Mouse (Mus musculus) forebrain, embryonic 13.5 days (tissue): ENCODE results near the gene Defa31. TPM values are rescaled to one million over a fixed set of nuclear protein-coding genes. Genes with fewer than 3 reads are reported as not detected.
"Not testable (repeated sequence)": the region's sequence is repeated elsewhere in the genome, so short reads cannot be mapped to it uniquely, and the experiment has no call there.

Experiments used
- ATAC-seq: fragments of 200-750 bp; cut with Nextera tagmentation; 2 replicates; pipeline ENCODE4 v1.8.0; 2017
- H3K27ac ChIP-seq: fragments of 300-500 bp; sonication (generic); 2 replicates; pipeline ENCODE4 v1.5.1; 2015; ENCODE audit warnings: inconsistent platforms, mild to moderate bottlenecking, moderate library complexity
- H3K27me3 ChIP-seq: fragments of 300-500 bp; sonication (generic); 2 replicates; pipeline ENCODE4 v1.6.1; 2015; ENCODE audit warnings: mild to moderate bottlenecking, inconsistent platforms
- H3K36me3 ChIP-seq: fragments of 300-500 bp; sonication (generic); 2 replicates; pipeline ENCODE4 v1.6.1; 2015; ENCODE audit warnings: mild to moderate bottlenecking, inconsistent platforms; ENCODE audit not compliant: poor library complexity, severe bottlenecking
- H3K4me1 ChIP-seq: fragments of 300-500 bp; sonication (generic); 2 replicates; pipeline ENCODE4 v1.6.1; 2015; ENCODE audit warnings: inconsistent platforms
- H3K4me2 ChIP-seq: fragments of 300-500 bp; sonication (generic); 2 replicates; pipeline ENCODE4 v1.6.1; 2015; ENCODE audit warnings: inconsistent platforms, mild to moderate bottlenecking, moderate library complexity
- H3K4me3 ChIP-seq: fragments of 300-500 bp; sonication (generic); 2 replicates; pipeline ENCODE4 v1.5.1; 2015; ENCODE audit warnings: mild to moderate bottlenecking, inconsistent platforms
- H3K9ac ChIP-seq: fragments of 300-500 bp; sonication (generic); 2 replicates; pipeline ENCODE4 v1.6.1; 2015; ENCODE audit warnings: mild to moderate bottlenecking, inconsistent platforms
- H3K9me3 ChIP-seq: fragments of 300-500 bp; sonication (generic); replicated peaks from 2 replicates; pipeline ENCODE4 v1.6.1; 2016; ENCODE audit warnings: inconsistent platforms
- WGBS: fragments of 180-500 bp; shearing (Covaris S2); methylation state at CpG from one replicate; pipeline ENCODE4 v1.1.7; 2015; 5-methylcytosine and 5-hydroxymethylcytosine counted together
- polyA plus RNA-seq: library from polyadenylated mRNA; unstranded; fragments of >200 nt; fragmentation: Nextera tagmentation; extraction: Ambion mirVana; gene quantifications from 2 replicates; pipeline ENCODE4 v1.2.1, GENCODE M21; 2015

Defa31 gene
- polyA plus RNA-seq, result not detected in 2 replicates

GRCm38 (mm10) chr8:21191314-21191713 is at the start of gene Defa31:
TSS of gene Defa31 (plus strand) at chr8:21191614.
- not testable (repeated sequence) for H3K36me3 ChIP-seq, H3K4me3 ChIP-seq, ATAC-seq, H3K27me3 ChIP-seq, H3K9ac ChIP-seq, H3K4me2 ChIP-seq, H3K9me3 ChIP-seq, H3K4me1 ChIP-seq, H3K27ac ChIP-seq
- no CpG with 5 or more reads among the region's 1 CpGs for WGBS

DNA sequence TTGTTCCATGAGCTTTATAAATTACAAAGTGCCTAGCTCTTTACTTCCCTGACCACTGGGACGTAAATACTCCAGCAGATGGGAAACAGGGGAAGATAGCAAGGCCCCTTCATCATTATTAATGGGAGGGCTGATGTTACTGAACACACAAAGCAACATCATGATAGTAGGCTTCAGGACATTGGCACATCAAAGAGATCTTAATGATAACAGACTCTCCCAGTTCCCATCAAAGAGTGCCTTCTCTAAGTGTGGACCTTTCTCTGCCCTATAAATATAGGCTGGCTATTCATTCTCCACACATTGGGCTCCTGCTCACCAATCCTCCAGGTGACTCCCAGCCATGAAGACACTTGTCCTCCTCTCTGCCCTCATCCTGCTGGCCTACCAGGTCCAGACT is 29.4 kb upstream of the Defa31 start, which contains the start of gene Defa22:
Gene Defa22 (plus strand): TSS at position 301 of the 400 bp plus-strand sequence.
- not testable (repeated sequence) for H3K27me3 ChIP-seq, H3K9ac ChIP-seq

DNA sequence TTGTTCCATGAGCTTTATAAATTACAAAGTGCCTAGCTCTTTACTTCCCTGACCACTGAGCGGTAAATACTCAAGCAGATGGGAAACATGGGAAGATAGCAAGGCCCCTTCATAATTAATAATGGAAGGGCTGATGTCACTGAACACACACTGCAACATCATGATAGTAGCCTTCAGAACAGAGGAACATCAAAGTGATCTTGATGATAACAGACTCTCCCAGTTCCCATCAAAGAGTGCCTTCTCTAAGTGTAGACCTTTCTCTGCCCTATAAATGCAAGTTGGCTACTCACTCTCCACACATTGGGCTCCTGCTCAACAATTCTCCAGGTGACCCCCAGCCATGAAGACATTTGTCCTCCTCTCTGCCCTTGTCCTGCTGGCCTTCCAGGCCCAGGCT is 9.8 kb downstream of the Defa31 start, which contains the start of gene Gm15293:
Gene Gm15293 (plus strand): TSS at position 301 of the 400 bp plus-strand sequence.
- H3K9ac ChIP-seq, H3K9me3 ChIP-seq, ATAC-seq, H3K4me1 ChIP-seq, H3K4me3 ChIP-seq, H3K4me2 ChIP-seq, H3K27ac ChIP-seq, H3K36me3 ChIP-seq, H3K27me3 ChIP-seq: not testable (repeated sequence)
- no CpG with 5 or more reads among the region's 1 CpGs for WGBS

More for the DNA sequence above, 29.4 kb upstream of the Defa31 start, which contains the start of gene Defa22:
- WGBS, result no CpG with 5 or more reads among the region's 1 CpGs
- not testable (repeated sequence) for H3K27ac ChIP-seq, ATAC-seq, H3K4me1 ChIP-seq, H3K9me3 ChIP-seq, H3K36me3 ChIP-seq, H3K4me3 ChIP-seq, H3K4me2 ChIP-seq

Other genes with a start within 250 kb of the Defa31 start
- gene AY761185, start 246.9 kb upstream of the Defa31 start, polyA plus RNA-seq, result not detected in 2 replicates
- not detected in 2 replicates for gene Defa21, start 166.1 kb upstream of the Defa31 start, polyA plus RNA-seq
- gene Defa23, start 136.6 kb upstream of the Defa31 start, polyA plus RNA-seq, result not detected in 2 replicates
- gene Defa35, start 126.6 kb upstream of the Defa31 start, polyA plus RNA-seq, result not detected in 2 replicates
- gene Defa25, start 107.2 kb upstream of the Defa31 start, polyA plus RNA-seq, result not detected in 2 replicates
- not detected in 2 replicates for gene Gm14851, start 95.6 kb upstream of the Defa31 start, polyA plus RNA-seq
- not detected in 2 replicates for gene Defa30, start 57.0 kb upstream of the Defa31 start, polyA plus RNA-seq
- gene Defa22, start 29.3 kb upstream of the Defa31 start, polyA plus RNA-seq, result not detected in 2 replicates
- not detected in 2 replicates for gene Gm15293, start 9.9 kb downstream of the Defa31 start, polyA plus RNA-seq
- not detected in 2 replicates for gene Gm15292, start 58.1 kb downstream of the Defa31 start, polyA plus RNA-seq
- gene Defa27, start 123.9 kb downstream of the Defa31 start, polyA plus RNA-seq, result not detected in 2 replicates
- gene Defa29, start 135.4 kb downstream of the Defa31 start, polyA plus RNA-seq, result not detected in 2 replicates
- not detected in 2 replicates for gene Defa2, start 186.9 kb downstream of the Defa31 start, polyA plus RNA-seq
- gene Defa33, start 200.2 kb downstream of the Defa31 start, polyA plus RNA-seq, result not detected in 2 replicates
- not detected in 2 replicates for gene Defa36, start 235.8 kb downstream of the Defa31 start, polyA plus RNA-seq